Mouse (Mus musculus): ENCODE data around the gene Ccdc120.
"Not testable (repeated sequence)": the region's sequence is repeated elsewhere in the genome, so short reads cannot be mapped to it uniquely, and the experiment has no call there.

Ccdc120 gene

DNA sequence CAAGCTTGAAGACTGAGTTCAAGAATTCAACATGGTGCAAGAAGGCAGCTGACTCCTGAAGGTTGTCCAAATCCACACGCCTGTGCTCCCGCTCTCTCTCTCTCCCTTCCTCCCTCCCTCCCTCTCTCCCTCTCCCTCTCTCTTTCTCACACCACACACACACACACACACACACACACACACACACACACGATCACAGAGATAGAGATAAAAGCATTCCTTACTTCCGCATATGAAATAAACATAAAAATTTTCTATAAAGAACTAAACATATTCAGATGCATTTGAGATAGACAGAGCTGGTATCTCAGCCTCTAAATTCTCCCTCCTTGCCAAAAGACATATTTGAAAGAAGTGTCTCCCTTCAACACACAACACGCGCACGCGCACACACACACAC lies 5.3 kb downstream of the Ccdc120 start:
- no peak for DNase-seq

- no peak for DNase-seq
These were observed 5.8 kb downstream of the Ccdc120 start for GRCm38 (mm10) chrX:7744940-7745339.

DNA sequence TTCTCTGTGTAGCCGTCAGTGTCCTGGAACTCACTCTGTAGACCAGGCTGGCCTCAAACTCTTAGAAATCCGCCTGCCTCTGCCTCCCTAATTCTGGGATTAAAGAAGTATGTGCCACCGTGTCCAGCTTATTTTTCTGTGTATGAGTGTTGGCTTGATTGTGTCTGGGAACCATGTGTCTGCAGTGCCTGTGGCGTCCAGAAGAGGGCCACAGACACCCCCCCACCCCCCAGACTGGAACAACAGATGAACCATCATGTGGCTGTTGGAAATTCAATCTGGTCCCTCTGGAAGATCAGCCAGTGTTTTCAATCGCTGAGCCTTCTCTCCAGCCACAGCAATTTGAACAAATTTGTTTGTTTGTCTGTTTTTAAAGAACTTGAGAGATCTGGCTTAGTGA lies 7.2 kb downstream of the Ccdc120 start:
- no peak for DNase-seq

DNA sequence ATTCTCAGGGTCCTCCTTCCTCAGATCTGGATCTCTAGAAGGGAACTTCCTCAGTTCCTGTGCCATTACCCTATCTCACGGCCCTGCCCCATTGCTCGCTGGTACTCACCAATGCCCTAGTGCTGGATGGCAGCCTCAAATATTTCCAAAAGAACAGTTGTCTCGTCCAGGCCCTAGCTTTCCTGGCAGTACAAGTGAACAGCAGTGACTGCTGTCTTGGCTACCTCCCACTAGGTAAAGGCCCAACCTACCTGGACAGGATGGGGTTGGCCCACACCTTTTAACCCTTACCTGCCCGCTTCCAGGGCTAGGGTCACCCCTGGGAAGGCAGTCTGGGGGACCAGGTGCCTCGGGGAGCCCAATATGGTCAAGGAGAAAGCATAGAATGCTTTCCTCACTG lies 9.6 kb downstream of the Ccdc120 start:
- DNase-seq, result peak; percentile 27

DNA sequence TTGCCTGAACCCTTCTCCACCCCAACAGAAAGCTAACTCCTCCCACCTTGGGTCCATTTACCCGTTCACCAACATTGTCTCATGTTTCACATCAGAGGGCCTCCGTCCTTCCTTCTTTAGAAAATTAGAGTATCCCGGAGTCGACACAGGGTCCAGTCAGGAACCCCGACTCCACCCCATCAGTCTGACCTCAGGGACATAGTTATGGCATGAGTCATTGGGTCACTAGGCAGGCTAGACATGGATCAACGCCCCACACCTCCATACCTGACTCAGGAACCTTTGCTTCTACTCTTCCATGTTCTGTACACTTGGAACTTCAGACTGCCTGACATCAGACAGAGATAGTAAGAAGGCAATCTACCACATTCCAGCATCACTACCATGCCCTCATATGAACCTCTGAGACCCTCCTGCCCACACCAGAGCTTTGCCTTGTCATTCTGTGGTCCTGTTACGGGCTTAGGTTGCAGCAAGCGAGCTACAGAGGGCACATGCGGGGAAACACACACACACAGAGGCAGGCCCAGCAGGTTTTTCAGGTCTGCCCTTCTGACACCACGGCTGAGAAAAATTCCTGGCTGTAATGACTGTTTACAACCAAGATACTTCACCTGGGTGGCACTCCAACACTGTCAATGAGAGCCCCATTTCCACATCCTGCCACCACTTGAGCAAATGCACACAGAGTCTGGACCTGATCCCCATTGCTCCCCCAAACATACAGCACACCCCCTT lies 10.5 kb downstream of the Ccdc120 start:
- DNase-seq, result peak; percentile 42

DNA sequence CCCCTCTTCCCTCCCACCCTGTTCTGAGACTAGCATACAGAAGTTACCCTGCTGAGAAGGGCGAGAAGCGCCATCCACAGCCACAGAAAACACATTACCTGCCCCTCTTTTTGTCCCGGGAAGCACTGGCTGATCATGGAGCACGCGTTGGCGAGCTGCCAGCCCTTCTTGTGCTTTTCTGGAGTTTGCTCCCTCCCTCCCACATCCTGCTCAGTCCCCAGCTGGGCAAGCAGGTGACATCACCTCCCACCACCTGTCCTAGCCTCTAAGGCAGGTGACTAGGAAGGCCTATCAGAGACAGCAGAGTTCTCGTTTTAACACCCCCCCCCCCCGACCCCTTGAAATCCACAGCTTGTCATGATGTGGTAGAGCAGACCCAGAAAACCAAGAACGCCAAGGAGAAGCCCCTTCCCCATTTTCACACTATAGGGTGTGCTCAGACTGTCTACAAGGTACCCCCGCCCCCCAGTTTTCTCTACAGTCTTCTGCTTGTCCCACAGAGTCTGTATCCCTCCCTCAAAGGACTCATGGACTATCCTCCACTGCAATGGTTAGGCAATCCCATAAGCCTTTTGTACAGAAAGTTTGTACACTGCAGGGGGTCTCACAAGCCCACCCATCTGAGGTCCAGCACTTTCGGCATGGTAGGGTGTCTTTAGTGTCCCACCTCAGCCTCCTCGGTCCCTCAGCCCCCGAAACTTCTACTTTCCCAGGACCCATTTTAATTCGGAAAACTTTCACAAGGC lies 11.2 kb downstream of the Ccdc120 start:
- DNase-seq, result peak; percentile 55

DNA sequence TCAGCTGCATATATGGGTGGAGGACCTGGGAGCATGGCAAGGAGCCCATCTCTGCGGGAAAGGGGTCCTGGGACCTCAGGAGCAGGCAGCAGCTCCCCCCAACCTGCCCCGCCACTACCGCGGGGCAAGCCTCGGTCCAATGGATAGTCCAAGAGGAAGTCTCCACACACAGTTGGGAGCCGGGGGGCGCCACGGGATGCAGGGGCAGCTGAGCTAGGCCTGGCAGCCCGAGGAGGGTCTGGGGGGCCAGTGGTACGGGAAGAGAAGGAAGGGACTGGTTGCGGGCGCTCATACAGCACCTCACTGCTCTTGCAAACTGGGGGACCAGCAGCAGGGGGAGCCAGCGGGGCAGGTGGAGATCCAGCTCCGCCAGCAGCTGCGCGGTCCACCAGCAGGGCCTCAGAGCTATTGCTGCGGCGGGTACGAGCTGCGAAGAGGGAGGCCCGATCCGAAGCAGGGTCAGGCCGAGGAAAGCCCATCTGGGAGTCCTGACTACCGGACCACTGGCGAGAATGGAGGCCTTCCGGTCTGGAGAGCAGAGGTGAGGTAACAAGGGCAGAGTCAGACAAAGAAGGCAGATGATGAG lies 17.0 kb downstream of the Ccdc120 start:
- peak; percentile 86 for DNase-seq

DNA sequence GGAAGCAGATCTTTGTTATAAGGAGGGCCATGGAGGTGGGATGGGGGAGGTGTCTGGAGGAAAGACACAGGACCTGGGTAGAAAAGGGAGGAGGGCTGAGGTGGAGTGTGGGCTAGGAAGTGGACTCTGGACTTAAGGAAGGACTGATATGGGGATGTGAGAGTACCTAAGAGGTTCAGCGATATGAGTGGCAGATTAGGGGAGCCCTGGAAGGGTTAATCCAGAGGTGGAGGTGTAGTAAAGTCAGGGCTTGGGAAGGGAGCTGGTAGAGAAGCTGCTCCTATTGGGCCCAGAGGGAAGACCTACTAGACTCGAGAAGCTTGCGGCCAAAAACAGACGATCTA lies 21.8 kb downstream of the Ccdc120 start:
- DNase-seq, result no peak

- DNase-seq, result peak; percentile 85
These were observed 22.3 kb downstream of the Ccdc120 start, which contains the start of gene Praf2 for GRCm38 (mm10) chrX:7728215-7728921. Gene Praf2, plus strand, starts transcription at chrX:7728439.

DNA sequence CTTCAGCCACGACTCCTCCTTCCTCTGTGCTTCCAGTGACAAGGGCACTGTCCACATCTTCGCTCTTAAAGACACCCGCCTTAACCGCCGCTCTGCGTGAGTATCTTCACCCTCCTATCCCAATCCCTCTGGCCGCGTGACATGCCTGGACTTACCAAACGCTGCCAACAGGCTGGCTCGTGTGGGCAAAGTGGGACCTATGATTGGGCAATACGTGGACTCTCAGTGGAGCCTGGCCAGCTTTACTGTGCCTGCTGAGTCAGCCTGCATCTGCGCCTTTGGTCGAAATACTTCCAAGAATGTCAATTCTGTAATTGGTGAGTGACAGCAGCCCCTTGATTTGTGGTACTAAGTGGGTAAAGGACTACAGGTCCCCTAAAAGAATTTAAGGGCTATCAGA lies 23.5 kb downstream of the Ccdc120 start:
- no peak for DNase-seq

DNA sequence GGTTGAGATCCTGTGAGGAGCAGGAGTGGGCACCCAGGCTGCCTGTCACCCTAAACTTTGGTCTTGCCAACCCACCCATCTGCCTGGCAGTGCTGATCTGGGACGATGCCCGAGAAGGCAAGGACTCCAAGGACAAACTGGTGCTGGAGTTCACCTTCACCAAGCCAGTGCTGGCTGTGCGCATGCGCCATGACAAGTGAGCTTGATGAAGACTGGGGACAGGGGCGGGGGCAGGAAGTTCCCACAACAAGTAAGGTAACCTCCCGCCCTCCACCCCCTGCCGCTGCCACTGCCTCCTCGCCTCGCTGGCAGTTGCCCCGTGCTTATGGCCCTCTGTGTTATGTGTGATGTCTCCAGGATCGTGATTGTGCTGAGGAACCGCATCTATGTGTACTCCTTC lies 24.9 kb downstream of the Ccdc120 start:
- no peak for DNase-seq

GRCm38 (mm10) chrX:7724135-7724534 lies 26.6 kb downstream of the Ccdc120 start:
- DNase-seq, result no peak

GRCm38 (mm10) chrX:7722691-7723090 lies 28.0 kb downstream of the Ccdc120 start:
- DNase-seq, result no peak

- DNase-seq, result no peak
These were observed 28.5 kb downstream of the Ccdc120 start for GRCm38 (mm10) chrX:7722282-7722611.

GRCm38 (mm10) chrX:7721514-7722281 lies 29.0 kb downstream of the Ccdc120 start, which contains the start of gene Gm45208:
Gene Gm45208, plus strand, starts transcription at chrX:7722245.
- DNase-seq, result peak; percentile 82

GRCm38 (mm10) chrX:7716058-7716457 lies 34.6 kb downstream of the Ccdc120 start:
- DNase-seq, result not testable (repeated sequence)

- peak; percentile 97 for DNase-seq
These were observed 36.4 kb downstream of the Ccdc120 start, which contains the start of gene Wdr45 for GRCm38 (mm10) chrX:7714135-7714899. Gene Wdr45, plus strand, starts transcription at chrX:7714333.

DNA sequence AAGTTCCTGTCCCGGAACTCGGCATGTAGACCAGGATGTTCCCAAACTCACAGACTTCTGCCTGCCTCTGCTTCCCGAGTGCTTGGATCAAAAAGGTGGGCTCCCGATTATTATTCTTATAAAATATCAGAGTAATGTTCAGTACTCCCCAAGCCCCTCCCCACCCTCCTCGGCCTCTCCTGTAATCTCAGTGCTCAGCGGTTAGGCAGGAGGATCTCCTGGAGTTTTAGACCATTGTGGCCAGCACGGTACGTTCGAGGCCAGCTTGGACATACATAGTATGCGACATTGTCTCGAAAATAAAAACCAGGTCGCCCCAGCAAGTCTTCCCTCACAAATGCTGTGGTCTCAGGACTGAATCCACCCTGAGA lies 37.0 kb downstream of the Ccdc120 start:
- not testable (repeated sequence) for DNase-seq

- DNase-seq, result peak; percentile 91
These were observed 53.7 kb downstream of the Ccdc120 start, which contains the start of gene Gpkow for GRCm38 (mm10) chrX:7696954-7697381. Gene Gpkow, plus strand, starts transcription at chrX:7697131.

- no peak for DNase-seq
These were observed 54.2 kb downstream of the Ccdc120 start for GRCm38 (mm10) chrX:7696520-7696919.

DNA sequence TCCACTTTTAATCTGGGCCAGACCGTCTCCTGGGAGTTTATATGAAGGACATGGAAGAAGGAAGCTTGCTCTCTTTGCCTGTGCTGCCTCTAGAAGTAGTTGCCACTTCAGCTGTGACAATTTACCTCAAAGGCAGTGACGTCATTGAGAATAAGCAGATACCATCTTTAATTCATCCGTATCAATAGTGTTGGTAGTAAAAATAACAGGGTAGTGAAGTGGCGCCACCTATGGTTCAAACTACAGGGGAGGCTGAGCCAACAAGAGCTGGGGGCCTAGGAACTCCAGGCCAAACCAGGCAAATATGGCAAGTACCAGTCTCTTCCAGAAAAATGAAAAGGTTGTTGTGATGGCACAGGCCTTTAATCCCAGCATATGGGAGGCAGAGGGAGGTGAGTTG lies 57.8 kb downstream of the Ccdc120 start:
- peak; percentile 53 for DNase-seq

DNA sequence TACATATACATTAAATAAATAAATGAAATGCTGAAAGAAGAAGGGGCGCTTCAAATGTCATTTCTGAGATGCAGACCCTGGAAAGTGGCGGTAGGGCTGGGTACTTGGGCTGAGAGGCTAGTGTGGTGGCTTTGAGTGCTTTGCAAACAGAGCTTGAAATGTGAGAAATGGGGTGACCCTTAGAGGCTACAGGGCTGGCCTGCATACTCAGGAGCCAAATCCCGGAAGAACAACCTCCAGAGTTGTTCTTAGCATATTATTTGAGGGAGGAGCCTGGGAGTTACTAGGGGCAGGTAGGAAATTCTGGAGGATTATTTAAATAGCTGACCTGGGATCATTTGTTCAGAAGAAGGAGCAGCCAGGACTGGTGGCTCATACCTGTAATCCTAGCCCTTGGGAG lies 60.2 kb downstream of the Ccdc120 start:
- DNase-seq, result peak; percentile 10

Measured in lung, postnatal 10 days (tissue).